Mouse (Mus musculus) embryo, embryonic 10 days (tissue): Measurements from ENCODE around the gene Nmnat2.

ENCODE experiments used
- DNase-seq: peaks from one replicate; pipeline ENCODE4 v3.0.0-alpha.2; 2015; ENCODE audit warnings: low spot score

The Nmnat2 gene

GRCm38 (mm10) chr1:153122764-153123163 lies 168.0 kb downstream of the Nmnat2 start:
- DNase-seq, result no peak

GRCm38 (mm10) chr1:153124502-153124901 lies 169.7 kb downstream of the Nmnat2 start:
- no peak for DNase-seq

- no peak for DNase-seq
These were observed 170.8 kb downstream of the Nmnat2 start for GRCm38 (mm10) chr1:153125287-153126275.

DNA sequence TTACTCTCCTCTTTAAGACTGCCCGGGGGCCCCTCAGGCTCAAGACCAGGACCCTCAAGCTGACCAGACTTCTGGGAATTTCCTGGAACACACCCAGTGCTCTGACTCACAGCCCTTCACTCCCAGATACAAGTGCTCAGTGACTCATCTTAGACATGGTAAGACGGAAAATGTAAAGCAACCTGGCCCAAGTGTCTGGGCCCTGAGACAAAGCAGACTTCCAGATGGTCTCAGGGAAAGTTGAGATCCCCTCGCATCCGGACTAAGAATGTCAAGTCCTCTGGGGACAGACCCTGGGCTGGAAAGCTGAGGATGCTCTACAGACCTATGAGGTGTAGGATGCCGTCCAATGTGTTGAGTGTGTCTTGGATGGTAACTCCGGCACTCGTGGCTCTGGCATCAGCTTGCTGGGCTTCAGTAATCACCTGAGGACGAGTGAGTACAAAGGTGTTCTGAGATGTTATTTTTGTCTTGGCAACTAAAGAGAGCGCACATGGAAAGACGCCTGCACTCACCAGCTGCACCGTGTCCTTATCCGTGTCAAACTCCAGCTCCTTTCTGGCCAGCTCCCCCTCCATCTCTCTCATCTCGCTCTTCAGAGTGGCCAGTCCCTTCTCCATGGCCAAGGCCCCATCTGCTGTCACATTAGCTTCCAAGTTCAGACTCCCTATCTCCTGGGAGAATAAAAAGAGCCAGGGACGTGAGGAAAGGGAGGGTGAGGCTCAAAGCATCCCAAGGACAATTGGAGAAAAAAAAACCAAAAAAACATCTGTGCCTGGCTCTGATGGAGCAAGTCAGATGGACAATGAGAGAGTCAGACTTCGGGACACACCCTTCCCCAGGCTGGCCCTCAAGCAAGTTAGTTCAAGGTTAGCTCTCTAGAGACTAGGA lies 171.9 kb downstream of the Nmnat2 start:
- DNase-seq, result no peak

- DNase-seq, result no peak
These were observed 172.8 kb downstream of the Nmnat2 start for GRCm38 (mm10) chr1:153127622-153128021.

GRCm38 (mm10) chr1:153128780-153129179 lies 174.0 kb downstream of the Nmnat2 start:
- DNase-seq, result no peak

- no peak for DNase-seq
These were observed 175.4 kb downstream of the Nmnat2 start for GRCm38 (mm10) chr1:153129992-153130713.

GRCm38 (mm10) chr1:153133865-153134781 lies 179.3 kb downstream of the Nmnat2 start:
- peak; percentile 53 for DNase-seq

DNA sequence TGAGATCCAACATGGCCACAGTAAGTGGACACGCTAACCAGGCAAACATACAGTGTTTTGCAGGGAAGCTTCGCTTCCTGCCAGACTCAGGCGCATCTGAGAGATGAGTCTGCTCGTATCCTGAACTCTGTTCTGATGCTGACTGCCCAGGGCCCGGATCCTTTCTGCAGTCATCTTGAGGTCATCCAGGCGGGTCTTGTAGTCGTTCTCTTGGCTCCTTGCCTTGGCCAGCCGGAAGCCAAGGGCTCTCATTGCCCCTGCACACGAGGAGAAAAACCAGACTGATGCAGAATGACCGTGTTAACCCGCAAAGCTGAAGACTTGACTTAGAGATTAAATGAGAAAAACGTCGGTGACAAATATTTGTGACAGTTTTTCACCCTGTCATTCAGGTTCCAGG lies 181.9 kb downstream of the Nmnat2 start:
- DNase-seq, result no peak

- DNase-seq, result no peak
These were observed 183.7 kb downstream of the Nmnat2 start for GRCm38 (mm10) chr1:153138486-153138885.

DNA sequence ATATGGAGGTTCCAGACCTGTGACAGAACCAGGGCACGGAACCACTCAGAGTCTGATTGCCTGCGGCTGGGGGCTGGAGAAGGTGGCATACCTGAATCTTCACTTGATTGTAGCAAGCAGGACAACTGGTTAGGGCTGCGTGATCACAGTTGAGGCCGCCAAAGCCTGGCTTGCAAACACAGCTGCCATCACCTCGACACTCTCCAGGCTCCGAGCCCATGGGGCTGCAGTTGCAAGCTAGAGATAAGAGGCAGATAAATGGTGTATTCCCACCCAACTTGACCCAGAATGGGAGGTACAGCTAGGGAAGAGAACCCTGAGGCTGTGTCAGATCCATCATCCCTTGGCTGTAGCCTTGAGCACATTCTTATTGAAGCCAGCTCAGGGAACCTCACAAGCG lies 184.8 kb downstream of the Nmnat2 start:
- peak; percentile 21 for DNase-seq

DNA sequence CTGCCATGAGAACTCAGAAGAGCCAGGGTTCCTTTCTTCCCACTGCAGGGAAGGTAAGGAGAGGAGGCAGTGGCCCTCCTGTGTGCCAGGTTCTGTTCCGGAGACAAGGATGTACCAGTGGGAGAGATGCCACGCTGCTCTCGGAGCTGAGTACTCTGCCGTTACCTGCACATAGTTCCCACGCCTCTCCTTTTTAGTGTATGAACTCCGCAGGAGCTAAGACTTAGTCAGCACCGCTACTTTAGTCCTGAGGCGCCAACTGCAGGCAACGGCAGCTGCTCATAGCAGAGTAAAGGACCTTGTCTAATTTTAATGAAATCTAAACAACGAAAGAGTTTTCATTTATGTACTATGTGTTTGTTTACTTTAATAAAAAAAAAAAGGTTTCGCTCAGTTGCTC lies 185.5 kb downstream of the Nmnat2 start:
- no peak for DNase-seq

DNA sequence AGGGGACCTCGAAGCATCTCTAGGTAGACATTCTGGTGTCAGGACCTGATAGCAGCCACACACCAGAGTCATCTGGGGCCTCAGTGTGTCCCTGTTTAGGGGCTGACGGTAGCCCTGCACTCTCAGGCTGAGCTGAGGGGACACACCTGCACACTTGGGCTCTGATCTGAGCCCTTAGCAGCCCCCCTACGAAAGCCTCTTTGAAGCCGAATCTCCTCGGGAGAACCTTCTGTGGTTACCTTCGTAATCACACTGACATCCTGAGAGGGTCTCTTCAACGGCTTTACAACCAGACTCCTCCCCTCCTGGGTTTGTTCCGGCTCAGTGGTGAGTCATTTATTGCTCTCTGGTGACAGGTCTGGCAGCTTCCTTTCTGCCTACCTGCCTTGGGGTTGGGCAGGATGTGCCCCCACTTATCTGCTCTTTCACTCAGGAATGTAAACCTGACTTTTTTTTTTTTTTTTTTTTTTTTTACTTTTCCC lies 186.0 kb downstream of the Nmnat2 start:
- DNase-seq, result peak; percentile 44

- DNase-seq, result no peak
These were observed 189.2 kb downstream of the Nmnat2 start for GRCm38 (mm10) chr1:153144021-153144420.

GRCm38 (mm10) chr1:153145791-153146190 lies 191.0 kb downstream of the Nmnat2 start:
- no peak for DNase-seq

- no peak for DNase-seq
These were observed 197.8 kb downstream of the Nmnat2 start for GRCm38 (mm10) chr1:153152594-153152993.

DNA sequence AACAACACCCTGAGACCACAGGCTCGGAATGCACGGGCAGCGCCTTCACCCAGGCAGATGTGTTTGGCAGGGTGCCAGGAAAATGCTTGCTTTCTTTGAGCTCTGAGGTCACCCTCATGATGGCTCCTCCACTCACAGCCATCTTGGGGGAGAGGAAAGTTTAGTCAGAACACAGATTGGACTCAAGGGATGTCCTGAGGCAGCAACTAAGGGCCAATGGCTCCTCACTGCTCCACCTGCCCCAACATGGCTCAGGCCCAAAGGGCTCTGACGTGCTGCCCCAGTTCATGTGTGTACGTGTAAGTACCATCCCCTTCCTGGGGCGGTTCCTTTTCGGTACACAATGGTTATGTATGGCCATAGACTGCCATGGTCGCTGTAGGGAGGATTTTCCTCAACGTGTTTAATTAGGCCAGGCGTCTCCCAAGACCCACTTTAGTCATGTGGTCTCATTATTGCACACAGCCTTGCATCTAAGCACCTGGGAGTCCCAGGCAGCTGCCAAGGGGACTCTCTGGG lies 198.9 kb downstream of the Nmnat2 start:
- DNase-seq, result no peak

GRCm38 (mm10) chr1:153155364-153155763 lies 200.6 kb downstream of the Nmnat2 start:
- no peak for DNase-seq

- DNase-seq, result no peak
These were observed 202.3 kb downstream of the Nmnat2 start for GRCm38 (mm10) chr1:153157021-153157623.

DNA sequence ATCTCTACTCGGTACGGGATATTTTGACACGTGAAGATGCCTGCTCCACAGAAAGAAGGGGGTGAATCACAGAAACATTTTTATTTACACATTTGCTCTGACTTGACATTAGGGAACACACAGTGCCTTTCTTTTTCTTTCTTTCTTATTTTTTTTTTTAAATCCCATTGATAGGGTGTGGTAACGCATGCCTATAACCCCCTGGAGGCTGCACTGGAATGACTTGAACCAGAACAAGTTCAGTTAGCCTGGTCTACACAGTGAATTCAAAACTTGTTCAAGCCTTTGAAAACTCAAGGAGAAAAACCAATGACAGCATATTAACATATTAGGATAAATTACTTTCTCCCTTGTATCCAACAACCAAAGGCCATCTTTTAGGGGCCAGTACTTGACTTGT lies 204.3 kb downstream of the Nmnat2 start:
- no peak for DNase-seq
